In genomic region chr16:22061555-22062160, GRCm38 (mm10) we compare ENCODE assay signal across 14 mouse cellular contexts. TPM values are rescaled to one million over a fixed set of nuclear protein-coding genes. Genes with fewer than 3 reads are reported as not detected.
DNase-seq lines count a peak whose midpoint lies in the region; ATAC-seq lines count a peak whose summit lies in the region.
"Had no signal": no experiment of that assay in that cellular context is flagged by ENCODE, and none has a peak within 500 bp of the region (broad histone marks: within the 10 kb centered on the region; RNA-seq: fewer than 3 reads in every experiment).

No protein-coding gene starts in this region.

- no peak overlapping the region for H3K9ac ChIP-seq in kidney, embryonic 16.5 days (replicated peaks; ENCODE audit: low read length)
- H3K9ac ChIP-seq in intestine, embryonic 16.5 days (ENCODE audit: low read depth, low read length) = no peak overlapping the region
- no peak overlapping the region for H3K9ac ChIP-seq in kidney, embryonic 14.5 days (ENCODE audit: low read depth, low read length)
- H3K9ac ChIP-seq in hindbrain, embryonic 16.5 days (ENCODE audit: low read depth, low read length) = no peak overlapping the region
- H3K9ac ChIP-seq: forebrain, embryonic 13.5 days; limb, embryonic 15.5 days; stomach, embryonic 15.5 days had no signal

- no peak overlapping the region for H3K4me2 ChIP-seq in kidney, embryonic 16.5 days (replicated peaks; ENCODE audit: low read depth, low read length)
- H3K4me2 ChIP-seq in intestine, embryonic 16.5 days (ENCODE audit: low read depth, low read length) = no peak overlapping the region
- no peak overlapping the region for H3K4me2 ChIP-seq in kidney, embryonic 14.5 days (replicated peaks; ENCODE audit: low read depth, low read length)
- H3K4me2 ChIP-seq in hindbrain, embryonic 16.5 days (ENCODE audit: low read length) = no peak overlapping the region
- H3K4me2 ChIP-seq: forebrain, embryonic 13.5 days; limb, embryonic 15.5 days; stomach, embryonic 15.5 days had no signal

- no peak for DNase-seq in kidney, postnatal 4 days
- peak; percentile 42 for DNase-seq in MEL-GATA-1-ER (ENCODE audit: extremely low read depth, low read depth)
- DNase-seq in splenic B cell, adult 2 months (ENCODE audit: low read depth, low spot score) = peak; percentile 83
- no peak for DNase-seq in urinary bladder, postnatal 25 days (ENCODE audit: low spot score)
- DNase-seq: gastrocnemius, postnatal 36 days; kidney, adult 2 months had no signal

- H3K27ac ChIP-seq in kidney, embryonic 16.5 days (ENCODE audit: low read length) = no peak overlapping the region
- H3K27ac ChIP-seq in intestine, embryonic 16.5 days (ENCODE audit: low read length) = no peak overlapping the region
- H3K27ac ChIP-seq in kidney, embryonic 14.5 days (ENCODE audit: low read depth, low read length) = no peak overlapping the region
- no peak overlapping the region for H3K27ac ChIP-seq in hindbrain, embryonic 16.5 days (ENCODE audit: low read depth, low read length)
- H3K27ac ChIP-seq: forebrain, embryonic 13.5 days; limb, embryonic 15.5 days; macrophage; stomach, embryonic 15.5 days had no signal

- peaks cover 67% of the 10 kb centered on the region for H3K36me3 ChIP-seq in kidney, embryonic 16.5 days (ENCODE audit: insufficient read depth, low read length)
- peaks cover 19% of the 10 kb centered on the region; the same call in 1 of the 2 replicates for H3K36me3 ChIP-seq in intestine, embryonic 16.5 days (ENCODE audit: control insufficient read depth, insufficient read depth, low read length)
- no peaks in the 10 kb centered on the region for H3K36me3 ChIP-seq in splenic B cell, adult 2 months (ENCODE audit: control insufficient read depth, insufficient read depth, low read length, poor library complexity, severe bottlenecking)
- H3K36me3 ChIP-seq in kidney, embryonic 14.5 days (ENCODE audit: control insufficient read depth, insufficient read depth, low read length) = peaks cover 80% of the 10 kb centered on the region
- H3K36me3 ChIP-seq in hindbrain, embryonic 16.5 days (ENCODE audit: control insufficient read depth, insufficient read depth, low read length) = peaks cover 7% of the 10 kb centered on the region

- WGBS in kidney, embryonic 16.5 days = 81% methylated on average over 14 of the region's 14 CpGs
- WGBS in intestine, embryonic 16.5 days = 70% methylated on average over 14 of the region's 14 CpGs
- WGBS in kidney, embryonic 14.5 days = 80% methylated on average over 14 of the region's 14 CpGs
- WGBS in hindbrain, embryonic 16.5 days = 91% methylated on average over 14 of the region's 14 CpGs

- H3K4me1 ChIP-seq in kidney, embryonic 16.5 days (ENCODE audit: insufficient read depth, low read length) = no peaks in the 10 kb centered on the region
- H3K4me1 ChIP-seq in intestine, embryonic 16.5 days (ENCODE audit: control insufficient read depth, insufficient read depth, low read length) = no peaks in the 10 kb centered on the region
- H3K4me1 ChIP-seq in kidney, embryonic 14.5 days (ENCODE audit: control insufficient read depth, insufficient read depth, low read length) = no peaks in the 10 kb centered on the region
- H3K4me1 ChIP-seq in hindbrain, embryonic 16.5 days (ENCODE audit: control insufficient read depth, insufficient read depth, low read depth, low read length) = no peaks in the 10 kb centered on the region
- H3K4me1 ChIP-seq: forebrain, embryonic 13.5 days; limb, embryonic 15.5 days; stomach, embryonic 15.5 days had no signal

- ATAC-seq in kidney, embryonic 16.5 days (ENCODE audit: low FRiP score, low TSS enrichment) = 0 out of 2 replicates have a peak, but pooled peaks have one; percentile 17
- 0 out of 2 replicates have a peak, but pooled peaks have one; percentile 32 for ATAC-seq in intestine, embryonic 16.5 days
- ATAC-seq in kidney, embryonic 14.5 days (ENCODE audit: low FRiP score, low TSS enrichment) = no peak
- no peak; the same call in 1 of the 2 replicates for ATAC-seq in hindbrain, embryonic 16.5 days
- ATAC-seq: forebrain, embryonic 13.5 days had no signal

- no peaks in the 10 kb centered on the region for H3K27me3 ChIP-seq in kidney, embryonic 16.5 days (ENCODE audit: insufficient read depth, low read length)
- H3K27me3 ChIP-seq in intestine, embryonic 16.5 days (replicated peaks; ENCODE audit: control insufficient read depth, insufficient read depth, low read length) = no peaks in the 10 kb centered on the region
- no peaks in the 10 kb centered on the region for H3K27me3 ChIP-seq in splenic B cell, adult 2 months (ENCODE audit: control insufficient read depth, insufficient read depth, low read length, poor library complexity, severe bottlenecking)
- H3K27me3 ChIP-seq in kidney, embryonic 14.5 days (ENCODE audit: control insufficient read depth, insufficient read depth, low read length) = no peaks in the 10 kb centered on the region
- H3K27me3 ChIP-seq in hindbrain, embryonic 16.5 days (replicated peaks; ENCODE audit: control insufficient read depth, insufficient read depth, low read length) = no peaks in the 10 kb centered on the region
- H3K27me3 ChIP-seq: forebrain, embryonic 13.5 days; limb, embryonic 15.5 days; stomach, embryonic 15.5 days had no signal

- no peak overlapping the region for H3K4me3 ChIP-seq in kidney, embryonic 16.5 days (ENCODE audit: low read length)
- no peak overlapping the region for H3K4me3 ChIP-seq in intestine, embryonic 16.5 days (ENCODE audit: low read length)
- no peak overlapping the region for H3K4me3 ChIP-seq in kidney, embryonic 14.5 days (ENCODE audit: low read length)
- H3K4me3 ChIP-seq in hindbrain, embryonic 16.5 days (ENCODE audit: low read length) = no peak overlapping the region
- H3K4me3 ChIP-seq: forebrain, embryonic 13.5 days; limb, embryonic 15.5 days; stomach, embryonic 15.5 days had no signal

- no peaks in the 10 kb centered on the region for H3K9me3 ChIP-seq in kidney, embryonic 16.5 days (ENCODE audit: low read length)
- H3K9me3 ChIP-seq in intestine, embryonic 16.5 days (ENCODE audit: control insufficient read depth, low read length) = no peaks in the 10 kb centered on the region
- no peaks in the 10 kb centered on the region for H3K9me3 ChIP-seq in kidney, embryonic 14.5 days (ENCODE audit: control insufficient read depth, low read length)
- no peaks in the 10 kb centered on the region for H3K9me3 ChIP-seq in hindbrain, embryonic 16.5 days (ENCODE audit: control insufficient read depth, low read length)
- H3K9me3 ChIP-seq: forebrain, embryonic 13.5 days; limb, embryonic 15.5 days; stomach, embryonic 15.5 days had no signal

RNA-seq across cellular contexts. Expression of gene Senp2, which starts 52.4 kb away (rescaled TPM):
- polyA plus RNA-seq in kidney, embryonic 16.5 days (2015; fragmentation: Nextera tagmentation; extraction: Ambion mirVana) = 37.0 and 41.0 TPM in 2 replicates
- 28.2 and 29.5 TPM in 2 replicates for polyA plus RNA-seq in intestine, embryonic 16.5 days (2015; fragmentation: Nextera tagmentation; extraction: Ambion mirVana)
- polyA plus RNA-seq in kidney, embryonic 14.5 days (2014; fragmentation: Nextera tagmentation; extraction: Ambion mirVana) = 33.3 and 48.7 TPM in 2 replicates
- 43.1 and 45.5 TPM in 2 replicates for polyA plus RNA-seq in hindbrain, embryonic 16.5 days (2015; fragmentation: Nextera tagmentation; extraction: Ambion mirVana)

Comparison
In these comparisons a context has a peak if more than half of its experiments do, and no peak if none do; other contexts are left out.
1. ATAC-seq: peak in kidney, embryonic 16.5 days (single experiment) and intestine, embryonic 16.5 days (single experiment); none in kidney, embryonic 14.5 days (single experiment) and hindbrain, embryonic 16.5 days (single experiment).
2. DNase-seq: peak in MEL-GATA-1-ER (single experiment) and splenic B cell, adult 2 months (single experiment); none in kidney, postnatal 4 days (0 of 2) and urinary bladder, postnatal 25 days (single experiment).